Mouse (Mus musculus): Measurements from ENCODE around the gene Gm27027. TPM values are rescaled to one million over a fixed set of nuclear protein-coding genes. Genes with fewer than 3 reads are reported as not detected.

The Gm27027 gene
- total RNA-seq, 2 experiments from 2014 or later: not detected

GRCm38 (mm10) chr2:93982457-93983235, 13.5 kb downstream of the Gm27027 start:
- no peak for DNase-seq (ENCODE audit: extremely low spot score in 1 of 2, low spot score in 2 of 2)

GRCm38 (mm10) chr2:93979249-93980120, 16.7 kb downstream of the Gm27027 start:
- no peak for DNase-seq (ENCODE audit: extremely low spot score in 1 of 2, low spot score in 2 of 2)
- intact Hi-C loops (cut with DNase I): no loop called here

More at GRCm38 (mm10) chr2:93982457-93983235, 13.5 kb downstream of the Gm27027 start:
- intact Hi-C loops (cut with DNase I): no loop called here

- DNase-seq (ENCODE audit: extremely low spot score in 1 of 2, low spot score in 2 of 2): peak in 1 of 2 experiments; percentile 83
- intact Hi-C loops (cut with DNase I): no loop called here
Measured at GRCm38 (mm10) chr2:93976436-93977252, 19.5 kb downstream of the Gm27027 start.

- DNase-seq (ENCODE audit: extremely low spot score in 1 of 2, low spot score in 2 of 2): no peak
- intact Hi-C loops (cut with DNase I): no loop called here
Measured at GRCm38 (mm10) chr2:93975526-93976435, 20.4 kb downstream of the Gm27027 start.

- intact Hi-C loops (cut with DNase I): no loop called here
Measured at GRCm38 (mm10) chr2:93975041-93975440, 21.1 kb downstream of the Gm27027 start.

GRCm38 (mm10) chr2:93971647-93972046, 24.5 kb downstream of the Gm27027 start:
- no peak for DNase-seq (ENCODE audit: extremely low spot score in 1 of 2, low spot score in 2 of 2)
- intact Hi-C loops (cut with DNase I): no loop called here

More at GRCm38 (mm10) chr2:93975041-93975440, 21.1 kb downstream of the Gm27027 start:
- no peak for DNase-seq (ENCODE audit: extremely low spot score in 1 of 2, low spot score in 2 of 2)

- DNase-seq (ENCODE audit: extremely low spot score in 1 of 2, low spot score in 2 of 2): peak; percentile 42 to 54
- intact Hi-C loops (cut with DNase I): no loop called here
Measured at GRCm38 (mm10) chr2:93964494-93965160, 31.5 kb downstream of the Gm27027 start.

GRCm38 (mm10) chr2:93963802-93964201, 32.4 kb downstream of the Gm27027 start:
- intact Hi-C loops (cut with DNase I): no loop called here
- DNase-seq (ENCODE audit: extremely low spot score in 1 of 2, low spot score in 2 of 2): no peak

GRCm38 (mm10) chr2:93961716-93962115, 34.4 kb downstream of the Gm27027 start:
- intact Hi-C loops (cut with DNase I): no loop called here
- DNase-seq (ENCODE audit: extremely low spot score in 1 of 2, low spot score in 2 of 2): peak in 1 of 2 experiments; percentile 50

GRCm38 (mm10) chr2:93959346-93959745, 36.8 kb downstream of the Gm27027 start:
- intact Hi-C loops (cut with DNase I): loop anchor here (5.0 kb wide), 2 partner anchors 33 to 87 kb away; no protein-coding TSS in a partner anchor

GRCm38 (mm10) chr2:93958216-93958615, 37.9 kb downstream of the Gm27027 start:
- intact Hi-C loops (cut with DNase I): loop anchor here (5.0 kb wide), 2 partner anchors 34 to 86 kb away; no protein-coding TSS in a partner anchor
- DNase-seq (ENCODE audit: extremely low spot score in 1 of 2, low spot score in 2 of 2): no peak

More at GRCm38 (mm10) chr2:93959346-93959745, 36.8 kb downstream of the Gm27027 start:
- no peak for DNase-seq (ENCODE audit: extremely low spot score in 1 of 2, low spot score in 2 of 2)

- intact Hi-C loops (cut with DNase I): loop anchor here (2.0 to 5.0 kb wide), 3 partner anchors 35 to 85 kb away; no protein-coding TSS in a partner anchor
- DNase-seq (ENCODE audit: extremely low spot score in 1 of 2, low spot score in 2 of 2): no peak
Measured at GRCm38 (mm10) chr2:93957785-93958175, 38.4 kb downstream of the Gm27027 start.

GRCm38 (mm10) chr2:93956908-93957784, 39.0 kb downstream of the Gm27027 start, which contains the start of gene Gm13889:
TSS of gene Gm13889 (minus strand) at chr2:93957201.
- intact Hi-C loops (cut with DNase I): loop anchor here (2.0 to 5.0 kb wide), 3 partner anchors 35 to 85 kb away; no protein-coding TSS in a partner anchor
- DNase-seq (ENCODE audit: extremely low spot score in 1 of 2, low spot score in 2 of 2): peak; percentile 91 to 93

GRCm38 (mm10) chr2:93956331-93956801, 39.8 kb downstream of the Gm27027 start:
- DNase-seq (ENCODE audit: extremely low spot score in 1 of 2, low spot score in 2 of 2): peak in 1 of 2 experiments; percentile 72
- intact Hi-C loops (cut with DNase I): loop anchor here (2.0 to 5.0 kb wide), 3 partner anchors 36 to 84 kb away; no protein-coding TSS in a partner anchor

GRCm38 (mm10) chr2:93955886-93956285, 40.3 kb downstream of the Gm27027 start:
- intact Hi-C loops (cut with DNase I): loop anchor here (2.0 to 5.0 kb wide), 3 partner anchors 36 to 84 kb away; no protein-coding TSS in a partner anchor
- DNase-seq (ENCODE audit: extremely low spot score in 1 of 2, low spot score in 2 of 2): peak in 1 of 2 experiments; percentile 50
